Mouse (Mus musculus): ENCODE measurements around the gene Dcaf6. TPM values are rescaled to one million over a fixed set of nuclear protein-coding genes. Genes with fewer than 3 reads are reported as not detected.

Gene Dcaf6
- polyA plus RNA-seq, 1 experiment from 2014 or later, result 14.3 TPM

DNA sequence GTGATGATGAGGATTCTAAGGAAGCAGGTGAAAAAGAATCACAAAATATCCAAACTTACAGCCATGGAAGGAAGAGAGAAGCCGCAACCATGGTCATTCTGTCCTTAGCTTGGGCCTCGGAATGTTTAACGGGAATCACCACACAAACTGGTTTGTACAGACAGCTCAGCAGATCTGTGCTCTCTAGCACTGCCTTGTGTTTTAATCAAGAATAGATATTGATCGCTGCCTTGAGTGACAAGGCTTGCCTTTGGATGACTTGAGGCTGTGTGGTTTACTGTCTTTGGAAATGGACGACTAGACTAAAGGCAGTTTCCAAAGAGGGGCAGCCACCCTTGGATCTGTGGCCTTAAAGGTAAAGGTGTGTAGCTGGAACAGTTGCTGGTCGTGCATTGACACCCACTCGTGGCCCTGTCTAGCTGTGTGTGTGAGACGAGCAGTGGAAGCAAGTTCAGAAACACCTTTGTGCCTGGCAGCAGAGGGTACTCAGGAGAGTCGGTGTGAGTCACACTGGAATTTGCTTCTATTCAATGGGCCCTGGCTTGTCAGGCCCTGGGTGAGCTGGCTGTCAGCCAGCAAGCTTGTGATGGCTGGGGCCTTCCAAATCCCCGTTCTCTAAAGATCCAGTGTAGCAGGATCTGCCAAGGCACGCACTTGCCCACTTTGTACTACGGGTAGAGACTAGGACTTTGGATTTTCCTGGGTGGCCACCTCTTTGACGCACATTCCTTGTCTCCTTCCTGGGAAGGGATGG lies 157.6 kb downstream of the Dcaf6 start:
- Histone ChIP-seq H3K4me2 (ENCODE audit: low read length) (no peak overlapping the region), H3K4me3 (ENCODE audit: low read depth, low read length) (no peak overlapping the region), H3K9me3 (ENCODE audit: control insufficient read depth, low read length) (no peaks in the 10 kb centered on the region), H3K27ac (ENCODE audit: low read depth) (no peak overlapping the region), H3K9ac (ENCODE audit: low read length) (no peak overlapping the region), H3K4me1 (replicated peaks; ENCODE audit: control insufficient read depth, insufficient read depth, low read length) (no peaks in the 10 kb centered on the region), H3K27me3 (replicated peaks; ENCODE audit: control insufficient read depth, insufficient read depth, low read length) (no peaks in the 10 kb centered on the region), H3K36me3 (ENCODE audit: control insufficient read depth, insufficient read depth, low read length) (peaks cover 14% of the 10 kb centered on the region)
- peak; percentile 50; the same call in 1 of the 2 replicates for ATAC-seq (replicated peaks; ENCODE audit: low FRiP score, low TSS enrichment, low read depth)
- WGBS, result 77% methylated on average over 13 of the region's 13 CpGs
- DNase-seq (ENCODE audit: low spot score), result no peak

DNA sequence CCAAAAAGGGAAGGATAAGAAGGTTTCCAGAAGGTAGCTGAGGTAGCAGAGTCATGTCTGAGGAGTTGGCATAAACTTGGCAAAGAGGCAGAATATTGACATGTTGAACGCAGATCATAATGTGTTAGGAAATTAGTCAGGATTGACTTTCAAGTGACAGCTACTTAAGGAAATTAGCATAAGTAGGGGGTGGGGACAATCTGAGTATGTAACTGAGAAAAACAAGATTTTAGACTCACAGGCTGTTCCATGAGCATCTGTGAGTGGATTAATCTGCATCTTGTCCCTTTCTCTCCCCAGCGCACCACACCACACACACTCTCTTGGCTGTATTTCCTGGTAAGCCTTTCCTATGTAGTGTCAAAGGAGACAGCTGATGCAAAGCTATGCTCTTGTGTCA lies 158.7 kb downstream of the Dcaf6 start:
- Histone ChIP-seq H3K27me3 (replicated peaks; ENCODE audit: control insufficient read depth, insufficient read depth, low read length) (no peaks in the 10 kb centered on the region), H3K9me3 (ENCODE audit: control insufficient read depth, low read length) (no peaks in the 10 kb centered on the region), H3K36me3 (ENCODE audit: control insufficient read depth, insufficient read depth, low read length) (peaks cover 7% of the 10 kb centered on the region), H3K27ac (ENCODE audit: low read depth) (no peak overlapping the region), H3K4me2 (ENCODE audit: low read length) (no peak overlapping the region), H3K9ac (ENCODE audit: low read length) (no peak overlapping the region), H3K4me1 (replicated peaks; ENCODE audit: control insufficient read depth, insufficient read depth, low read length) (no peaks in the 10 kb centered on the region), H3K4me3 (ENCODE audit: low read depth, low read length) (no peak overlapping the region)
- ATAC-seq (replicated peaks; ENCODE audit: low FRiP score, low TSS enrichment, low read depth) (no peak), DNase-seq (ENCODE audit: low spot score) (no peak)
- WGBS, result 90% methylated on average over 2 of the region's 2 CpGs

DNA sequence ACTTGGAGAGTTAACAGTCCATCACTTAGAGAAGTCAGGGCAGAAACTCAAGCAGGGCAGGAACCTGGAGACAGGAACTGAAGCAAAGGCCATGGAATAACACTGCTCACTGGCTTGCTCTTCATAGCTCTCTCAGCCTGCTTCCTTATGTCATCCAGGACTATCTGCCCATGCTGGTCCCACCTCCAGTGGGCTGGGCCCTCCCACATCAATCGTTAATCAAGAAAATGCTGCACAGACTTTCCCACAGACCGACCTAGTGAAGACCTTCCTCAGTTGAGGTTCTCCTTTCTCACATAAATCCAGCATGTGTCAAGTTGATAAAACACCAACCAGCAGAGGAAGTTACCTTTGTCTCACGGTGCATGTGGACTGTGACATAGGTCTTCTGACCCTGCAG lies 159.2 kb downstream of the Dcaf6 start:
- H3K9ac ChIP-seq (ENCODE audit: low read length), result no peak overlapping the region

DNA sequence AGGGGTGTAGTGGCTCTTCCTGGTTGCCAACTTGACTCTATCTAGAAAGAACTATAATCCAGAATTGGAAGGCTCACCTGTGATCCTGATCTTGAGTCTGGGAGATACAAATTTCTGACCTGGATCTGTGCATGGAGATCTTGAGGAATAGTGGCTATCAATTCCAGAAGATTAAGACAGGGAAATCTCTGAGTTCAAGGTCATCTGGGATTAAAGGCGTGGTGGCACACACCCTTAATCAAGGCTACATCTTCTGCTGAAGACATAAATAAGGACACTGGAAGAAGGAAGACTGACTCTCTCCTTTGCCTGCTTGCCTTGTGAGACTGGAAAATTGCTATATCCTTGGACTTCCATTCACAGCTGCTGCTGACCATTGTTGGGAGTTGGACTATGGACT lies 164.8 kb downstream of the Dcaf6 start, which contains the start of gene Gpr161:
Gene Gpr161 (plus strand): TSS at position 301 of the 400 bp plus-strand sequence.
- Histone ChIP-seq H3K36me3 (ENCODE audit: control insufficient read depth, insufficient read depth, low read length) (peaks cover 8% of the 10 kb centered on the region; the same call in 1 of the 2 replicates), H3K4me1 (replicated peaks; ENCODE audit: control insufficient read depth, insufficient read depth, low read length) (no peaks in the 10 kb centered on the region), H3K4me2 (ENCODE audit: low read length) (no peak within 1 kb of the TSS), H3K9ac (ENCODE audit: low read length) (no peak within 1 kb of the TSS), H3K27ac (ENCODE audit: low read depth) (no peak within 1 kb of the TSS), H3K4me3 (ENCODE audit: low read depth, low read length) (no peak within 1 kb of the TSS), H3K27me3 (replicated peaks; ENCODE audit: control insufficient read depth, insufficient read depth, low read length) (no peaks in the 10 kb centered on the region), H3K9me3 (ENCODE audit: control insufficient read depth, low read length) (no peaks in the 10 kb centered on the region)
- DNase-seq (ENCODE audit: low spot score) (no peak), ATAC-seq (replicated peaks; ENCODE audit: low FRiP score, low TSS enrichment, low read depth) (no peak)
- WGBS, result 79% methylated on average over 1 of the region's 1 CpGs

More for the DNA sequence above, 159.2 kb downstream of the Dcaf6 start:
- Histone ChIP-seq H3K4me2 (ENCODE audit: low read length) (no peak overlapping the region), H3K27me3 (replicated peaks; ENCODE audit: control insufficient read depth, insufficient read depth, low read length) (no peaks in the 10 kb centered on the region), H3K4me3 (ENCODE audit: low read depth, low read length) (no peak overlapping the region), H3K27ac (ENCODE audit: low read depth) (no peak overlapping the region), H3K36me3 (ENCODE audit: control insufficient read depth, insufficient read depth, low read length) (peaks cover 3% of the 10 kb centered on the region; the same call in 1 of the 2 replicates), H3K4me1 (replicated peaks; ENCODE audit: control insufficient read depth, insufficient read depth, low read length) (no peaks in the 10 kb centered on the region), H3K9me3 (ENCODE audit: control insufficient read depth, low read length) (no peaks in the 10 kb centered on the region)
- ATAC-seq (replicated peaks; ENCODE audit: low FRiP score, low TSS enrichment, low read depth), result no peak
- no peak for DNase-seq (ENCODE audit: low spot score)
- 60% methylated on average over 3 of the region's 3 CpGs for WGBS

DNA sequence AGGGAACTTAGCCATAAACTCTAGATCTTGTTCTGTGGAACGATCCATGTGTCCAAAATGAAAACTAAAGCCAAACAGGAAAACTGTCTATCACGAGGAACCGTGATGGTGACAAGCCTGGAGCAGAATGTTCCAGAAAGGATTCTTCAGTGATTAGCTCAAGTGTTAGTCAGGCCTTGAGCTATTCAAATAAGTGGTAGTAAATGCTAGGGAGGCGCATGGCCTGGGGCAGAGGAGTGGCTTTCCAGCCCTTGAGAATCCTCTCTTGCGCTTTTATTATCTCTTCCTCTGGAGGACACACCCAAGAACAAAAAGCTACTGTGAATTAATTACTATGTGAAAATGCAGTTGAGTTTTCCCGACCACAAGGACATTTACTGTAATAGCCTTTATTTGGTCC lies 168.7 kb downstream of the Dcaf6 start:
- DNase-seq (ENCODE audit: low spot score) (no peak), ATAC-seq (replicated peaks; ENCODE audit: low FRiP score, low TSS enrichment, low read depth) (no peak)
- Histone ChIP-seq H3K9me3 (ENCODE audit: control insufficient read depth, low read length) (no peaks in the 10 kb centered on the region), H3K4me1 (replicated peaks; ENCODE audit: control insufficient read depth, insufficient read depth, low read length) (no peaks in the 10 kb centered on the region), H3K36me3 (ENCODE audit: control insufficient read depth, insufficient read depth, low read length) (peaks cover 8% of the 10 kb centered on the region; the same call in 1 of the 2 replicates), H3K9ac (ENCODE audit: low read length) (no peak overlapping the region), H3K27me3 (replicated peaks; ENCODE audit: control insufficient read depth, insufficient read depth, low read length) (no peaks in the 10 kb centered on the region), H3K4me2 (ENCODE audit: low read length) (no peak overlapping the region), H3K27ac (ENCODE audit: low read depth) (no peak overlapping the region), H3K4me3 (ENCODE audit: low read depth, low read length) (no peak overlapping the region)
- 82% methylated on average over 6 of the region's 6 CpGs for WGBS

DNA sequence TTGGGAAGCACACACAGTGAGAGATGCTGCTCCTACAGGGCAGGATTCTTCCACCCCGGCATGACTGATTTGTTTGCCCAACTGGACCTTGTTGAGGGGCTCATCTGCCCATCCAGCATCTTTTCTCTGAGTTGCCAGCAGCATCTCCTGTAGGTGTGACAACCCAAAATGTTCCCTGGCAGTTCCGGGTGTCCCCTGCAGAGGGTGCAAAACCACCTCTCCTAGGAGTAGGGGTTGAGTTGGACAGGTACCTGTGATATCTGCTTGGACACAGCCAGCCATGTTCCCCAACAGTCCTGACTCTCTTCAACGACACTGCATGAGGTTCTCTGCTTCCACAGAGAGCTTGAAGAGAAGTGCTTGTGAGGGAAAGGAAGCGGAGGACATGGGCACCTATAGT lies 170.4 kb downstream of the Dcaf6 start:
- 85% methylated on average over 4 of the region's 4 CpGs for WGBS
- Histone ChIP-seq H3K9me3 (ENCODE audit: control insufficient read depth, low read length) (no peaks in the 10 kb centered on the region), H3K4me3 (ENCODE audit: low read depth, low read length) (no peak overlapping the region), H3K27me3 (replicated peaks; ENCODE audit: control insufficient read depth, insufficient read depth, low read length) (no peaks in the 10 kb centered on the region), H3K4me1 (replicated peaks; ENCODE audit: control insufficient read depth, insufficient read depth, low read length) (no peaks in the 10 kb centered on the region), H3K27ac (ENCODE audit: low read depth) (no peak overlapping the region), H3K36me3 (ENCODE audit: control insufficient read depth, insufficient read depth, low read length) (0 out of 2 replicates have a peak, but pooled peaks cover 4% of the 10 kb centered on the region), H3K4me2 (ENCODE audit: low read length) (no peak overlapping the region), H3K9ac (ENCODE audit: low read length) (no peak overlapping the region)
- no peak for ATAC-seq (replicated peaks; ENCODE audit: low FRiP score, low TSS enrichment, low read depth)
- no peak for DNase-seq (ENCODE audit: low spot score)

DNA sequence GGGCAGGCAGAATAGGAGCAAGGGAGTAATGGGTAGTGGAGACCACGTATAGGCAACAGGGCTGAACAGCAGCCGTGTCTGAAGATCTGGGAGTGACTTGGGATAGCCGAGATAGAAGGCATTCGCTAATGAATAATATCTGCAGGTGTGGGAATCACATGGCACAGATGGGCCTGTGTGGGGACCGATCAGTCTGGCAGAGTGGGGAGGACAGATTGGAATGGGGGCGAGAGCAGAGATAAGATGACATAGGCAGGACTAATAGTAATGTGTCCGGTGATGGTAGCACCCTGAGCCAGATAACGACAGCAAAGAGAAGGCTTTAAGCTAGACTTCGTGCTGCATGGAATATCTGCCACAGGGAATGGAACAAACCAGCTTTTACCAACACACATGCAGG lies 172.1 kb downstream of the Dcaf6 start:
- no peaks in the 10 kb centered on the region for H3K27me3 ChIP-seq (replicated peaks; ENCODE audit: control insufficient read depth, insufficient read depth, low read length)
- 90% methylated on average over 9 of the region's 9 CpGs for WGBS
- ATAC-seq (replicated peaks; ENCODE audit: low FRiP score, low TSS enrichment, low read depth) (no peak), DNase-seq (ENCODE audit: low spot score) (no peak)
- H3K27ac ChIP-seq (ENCODE audit: low read depth), result no peak overlapping the region
- no peaks in the 10 kb centered on the region for H3K9me3 ChIP-seq (ENCODE audit: control insufficient read depth, low read length)
- no peak overlapping the region for H3K4me3 ChIP-seq (ENCODE audit: low read depth, low read length)
- peaks cover 4% of the 10 kb centered on the region; the same call in 1 of the 2 replicates for H3K4me1 ChIP-seq (replicated peaks; ENCODE audit: control insufficient read depth, insufficient read depth, low read length)
- H3K36me3 ChIP-seq (ENCODE audit: control insufficient read depth, insufficient read depth, low read length), result no peaks in the 10 kb centered on the region
- H3K9ac ChIP-seq (ENCODE audit: low read length), result no peak overlapping the region
- H3K4me2 ChIP-seq (ENCODE audit: low read length), result no peak overlapping the region

DNA sequence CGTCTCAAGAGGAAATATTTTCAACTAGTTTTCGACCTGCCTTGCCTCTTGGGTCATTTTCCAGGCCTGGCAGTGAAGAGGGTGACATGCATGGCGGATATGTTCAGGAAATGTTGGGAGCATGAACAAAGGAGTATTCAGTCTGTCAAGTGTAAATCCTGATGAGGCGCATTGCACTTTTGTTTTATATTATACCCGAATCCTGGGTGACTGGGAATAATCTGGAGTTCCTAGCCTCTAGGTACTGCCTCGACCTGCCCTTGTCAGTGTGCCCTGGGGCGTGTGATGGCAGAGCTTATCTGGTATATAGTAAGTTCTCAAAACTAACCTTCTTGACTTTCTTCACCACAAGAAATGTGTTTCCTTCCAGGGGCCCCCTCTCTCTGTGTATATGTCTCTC lies 176.2 kb downstream of the Dcaf6 start:
- H3K27ac ChIP-seq (ENCODE audit: low read depth), result no peak overlapping the region
- 75% methylated on average over 7 of the region's 7 CpGs for WGBS
- no peak overlapping the region; the same call in 1 of the 2 replicates for H3K4me2 ChIP-seq (ENCODE audit: low read length)
- no peaks in the 10 kb centered on the region for H3K9me3 ChIP-seq (ENCODE audit: control insufficient read depth, low read length)
- ATAC-seq (replicated peaks; ENCODE audit: low FRiP score, low TSS enrichment, low read depth) (no peak), DNase-seq (ENCODE audit: low spot score) (no peak)
- no peak overlapping the region for H3K9ac ChIP-seq (ENCODE audit: low read length)
- peaks cover 14% of the 10 kb centered on the region; the same call in 1 of the 2 replicates for H3K4me1 ChIP-seq (replicated peaks; ENCODE audit: control insufficient read depth, insufficient read depth, low read length)
- H3K4me3 ChIP-seq (ENCODE audit: low read depth, low read length), result no peak overlapping the region
- H3K36me3 ChIP-seq (ENCODE audit: control insufficient read depth, insufficient read depth, low read length), result no peaks in the 10 kb centered on the region
- H3K27me3 ChIP-seq (replicated peaks; ENCODE audit: control insufficient read depth, insufficient read depth, low read length), result no peaks in the 10 kb centered on the region

DNA sequence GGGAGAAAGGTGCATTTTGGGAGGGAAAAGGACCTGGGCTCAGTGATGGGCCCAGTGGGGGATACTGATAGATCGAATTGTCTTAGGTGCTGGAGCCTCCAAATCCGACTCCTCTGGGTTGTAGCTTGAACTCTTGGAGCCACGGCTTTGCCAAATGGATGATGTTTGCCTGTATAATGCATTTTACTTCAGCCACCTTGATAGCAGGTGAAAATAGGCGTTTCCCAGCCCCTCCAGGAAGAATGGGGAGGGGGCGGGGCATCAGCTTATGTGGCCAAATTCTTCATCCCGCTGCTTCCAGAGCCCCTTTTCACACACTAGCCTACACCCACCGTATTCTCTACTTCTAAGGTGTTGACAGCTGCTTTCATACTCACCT lies 177.3 kb downstream of the Dcaf6 start:
- DNase-seq (ENCODE audit: low spot score) (no peak), ATAC-seq (replicated peaks; ENCODE audit: low FRiP score, low TSS enrichment, low read depth) (no peak)
- WGBS, result 19% methylated on average over 7 of the region's 7 CpGs

More for the DNA sequence above, 177.3 kb downstream of the Dcaf6 start:
- H3K4me1 ChIP-seq (replicated peaks; ENCODE audit: control insufficient read depth, insufficient read depth, low read length), result peaks cover 14% of the 10 kb centered on the region; the same call in 1 of the 2 replicates
- H3K27me3 ChIP-seq (replicated peaks; ENCODE audit: control insufficient read depth, insufficient read depth, low read length), result no peaks in the 10 kb centered on the region
- no peaks in the 10 kb centered on the region for H3K36me3 ChIP-seq (ENCODE audit: control insufficient read depth, insufficient read depth, low read length)
- H3K9ac ChIP-seq (ENCODE audit: low read length), result peak overlapping the region; percentile 79; the same call in 1 of the 2 replicates
- peak overlapping the region; percentile 66 for H3K4me3 ChIP-seq (ENCODE audit: low read depth, low read length)
- no peak overlapping the region for H3K27ac ChIP-seq (ENCODE audit: low read depth)
- H3K4me2 ChIP-seq (ENCODE audit: low read length), result peak overlapping the region; percentile 85
- no peaks in the 10 kb centered on the region for H3K9me3 ChIP-seq (ENCODE audit: control insufficient read depth, low read length)

All from intestine, embryonic 14.5 days (tissue).